Mouse (Mus musculus) neural tube, embryonic 15.5 days (tissue): ENCODE measurements around the gene Lmbr1l. TPM values are rescaled to one million over a fixed set of nuclear protein-coding genes. Genes with fewer than 3 reads are reported as not detected.
A peak's percentile ranks its signal among the peaks of the same experiment; 100 is the strongest.
"Not testable (repeated sequence)": the region's sequence is repeated elsewhere in the genome, so short reads cannot be mapped to it uniquely, and the experiment has no call there.

Experiments
- ATAC-seq: fragments of 200-750 bp; cut with Nextera tagmentation; 2 replicates; pipeline ENCODE4 v1.8.0; 2017; ENCODE audit warnings: mild to moderate bottlenecking, moderate TSS enrichment, moderate library complexity; ENCODE audit not compliant: low FRiP score
- H3K27ac ChIP-seq: fragments of 300-500 bp; sonication (generic); replicated peaks from 2 replicates; pipeline ENCODE4 v1.5.1; 2015; ENCODE audit warnings: mild to moderate bottlenecking, inconsistent platforms
- H3K27me3 ChIP-seq: fragments of 300-500 bp; sonication (generic); replicated peaks from 2 replicates; pipeline ENCODE4 v1.6.1; 2015; ENCODE audit warnings: inconsistent platforms
- H3K36me3 ChIP-seq: fragments of 300-500 bp; sonication (generic); 2 replicates; pipeline ENCODE4 v1.6.1; 2015; ENCODE audit warnings: inconsistent platforms
- H3K4me1 ChIP-seq: fragments of 300-500 bp; sonication (generic); 2 replicates; pipeline ENCODE4 v1.6.1; 2015; ENCODE audit warnings: inconsistent platforms
- H3K4me2 ChIP-seq: fragments of 300-500 bp; sonication (generic); 2 replicates; pipeline ENCODE4 v1.6.1; 2015; ENCODE audit warnings: inconsistent platforms, mild to moderate bottlenecking, moderate library complexity
- H3K4me3 ChIP-seq: fragments of 300-500 bp; sonication (generic); replicated peaks from 2 replicates; pipeline ENCODE4 v1.5.1; 2015; ENCODE audit warnings: mild to moderate bottlenecking, inconsistent platforms
- H3K9ac ChIP-seq: fragments of 300-500 bp; sonication (generic); replicated peaks from 2 replicates; pipeline ENCODE4 v1.6.1; 2015; ENCODE audit warnings: mild to moderate bottlenecking, inconsistent platforms
- H3K9me3 ChIP-seq: fragments of 300-500 bp; sonication (generic); replicated peaks from 2 replicates; pipeline ENCODE4 v1.6.1; 2016; ENCODE audit warnings: inconsistent platforms
- WGBS: fragments of 180-500 bp; shearing (Covaris S2); methylation state at CpG from one replicate; pipeline ENCODE4 v1.1.7; 2015; ENCODE audit warnings: mixed read lengths; 5-methylcytosine and 5-hydroxymethylcytosine counted together
- polyA plus RNA-seq: library from polyadenylated mRNA; unstranded; fragments of >200 nt; fragmentation: Nextera tagmentation; extraction: Ambion mirVana; gene quantifications from 2 replicates; pipeline ENCODE4 v1.2.1, GENCODE M21; 2015

The Lmbr1l gene
- polyA plus RNA-seq, 1 experiment from 2014 or later, result 28.6 TPM

- not testable (repeated sequence) for H3K36me3 ChIP-seq, ATAC-seq, H3K9me3 ChIP-seq, H3K27me3 ChIP-seq
- Histone ChIP-seq H3K9ac (peak overlapping the region; percentile 90), H3K4me3 (peak overlapping the region; percentile 72), H3K4me1 (peaks cover 36% of the 10 kb centered on the region), H3K4me2 (peak overlapping the region; percentile 66), H3K27ac (peak overlapping the region; percentile 99)
- 18% methylated on average over 8 of the region's 9 CpGs for WGBS
These were observed 15.1 kb upstream of the Lmbr1l start for GRCm38 (mm10) chr15:98933004-98933671.

GRCm38 (mm10) chr15:98930998-98931397 lies 13.0 kb upstream of the Lmbr1l start:
- ATAC-seq, result no peak
- Histone ChIP-seq H3K4me1 (peaks cover 35% of the 10 kb centered on the region), H3K36me3 (peaks cover 3% of the 10 kb centered on the region; the same call in 1 of the 2 replicates), H3K9me3 (no peaks in the 10 kb centered on the region), H3K4me3 (no peak overlapping the region), H3K27ac (no peak overlapping the region), H3K27me3 (no peaks in the 10 kb centered on the region), H3K4me2 (peak overlapping the region; percentile 25), H3K9ac (peak overlapping the region; percentile 26; the same call in 1 of the 2 replicates)
- 57% methylated on average over 3 of the region's 3 CpGs for WGBS

- no peak for ATAC-seq
- Histone ChIP-seq H3K9ac (no peak overlapping the region), H3K9me3 (no peaks in the 10 kb centered on the region), H3K27me3 (no peaks in the 10 kb centered on the region), H3K4me1 (peaks cover 27% of the 10 kb centered on the region), H3K4me2 (no peak overlapping the region), H3K36me3 (peaks cover 3% of the 10 kb centered on the region; the same call in 1 of the 2 replicates), H3K27ac (no peak overlapping the region), H3K4me3 (no peak overlapping the region)
- 56% methylated on average over 8 of the region's 8 CpGs for WGBS
These were observed 12.1 kb upstream of the Lmbr1l start for GRCm38 (mm10) chr15:98930017-98930734.

- peaks cover 25% of the 10 kb centered on the region for H3K4me1 ChIP-seq
- no peaks in the 10 kb centered on the region for H3K27me3 ChIP-seq
- peak overlapping the region; percentile 22; the same call in 1 of the 2 replicates for H3K4me2 ChIP-seq
- H3K36me3 ChIP-seq, result peaks cover 3% of the 10 kb centered on the region; the same call in 1 of the 2 replicates
- no peaks in the 10 kb centered on the region for H3K9me3 ChIP-seq
- no peak overlapping the region for H3K27ac ChIP-seq
- H3K9ac ChIP-seq, result peak overlapping the region; percentile 31; the same call in 1 of the 2 replicates
- H3K4me3 ChIP-seq, result no peak overlapping the region
- ATAC-seq, result peak; percentile 54
- 17% methylated on average over 13 of the region's 13 CpGs for WGBS
These were observed 10.7 kb upstream of the Lmbr1l start for GRCm38 (mm10) chr15:98928598-98929240.

- Histone ChIP-seq H3K4me3 (no peak overlapping the region), H3K4me1 (peaks cover 21% of the 10 kb centered on the region), H3K9ac (no peak overlapping the region), H3K27ac (no peak overlapping the region), H3K27me3 (no peaks in the 10 kb centered on the region), H3K36me3 (peaks cover 3% of the 10 kb centered on the region; the same call in 1 of the 2 replicates), H3K9me3 (no peaks in the 10 kb centered on the region), H3K4me2 (no peak overlapping the region)
- ATAC-seq, result no peak
- WGBS, result 80% methylated on average over 5 of the region's 5 CpGs
These were observed 9.5 kb upstream of the Lmbr1l start for GRCm38 (mm10) chr15:98927566-98927965.

GRCm38 (mm10) chr15:98924682-98925081 lies 6.7 kb upstream of the Lmbr1l start:
- no peak overlapping the region for H3K9ac ChIP-seq
- peaks cover 9% of the 10 kb centered on the region for H3K4me1 ChIP-seq
- H3K27ac ChIP-seq, result no peak overlapping the region
- H3K9me3 ChIP-seq, result no peaks in the 10 kb centered on the region
- H3K36me3 ChIP-seq, result no peaks in the 10 kb centered on the region
- H3K4me3 ChIP-seq, result no peak overlapping the region
- no peak for ATAC-seq
- WGBS, result 84% methylated on average over 3 of the region's 3 CpGs
- no peak overlapping the region for H3K4me2 ChIP-seq
- no peaks in the 10 kb centered on the region for H3K27me3 ChIP-seq

- H3K4me1 ChIP-seq, result peaks cover 6% of the 10 kb centered on the region
- no peak overlapping the region for H3K9ac ChIP-seq
- 85% methylated on average over 2 of the region's 2 CpGs for WGBS
- no peaks in the 10 kb centered on the region for H3K9me3 ChIP-seq
- no peaks in the 10 kb centered on the region for H3K36me3 ChIP-seq
- no peaks in the 10 kb centered on the region for H3K27me3 ChIP-seq
- H3K4me3 ChIP-seq, result no peak overlapping the region
- H3K4me2 ChIP-seq, result no peak overlapping the region
- no peak overlapping the region for H3K27ac ChIP-seq
- ATAC-seq, result no peak
These were observed 5.1 kb upstream of the Lmbr1l start for GRCm38 (mm10) chr15:98923031-98923537.

GRCm38 (mm10) chr15:98922581-98922980 lies 4.5 kb upstream of the Lmbr1l start:
- Histone ChIP-seq H3K4me2 (no peak overlapping the region), H3K4me3 (no peak overlapping the region), H3K9me3 (no peaks in the 10 kb centered on the region), H3K9ac (no peak overlapping the region), H3K27ac (no peak overlapping the region), H3K27me3 (no peaks in the 10 kb centered on the region), H3K36me3 (no peaks in the 10 kb centered on the region), H3K4me1 (peaks cover 6% of the 10 kb centered on the region)
- WGBS, result 60% methylated on average over 3 of the region's 3 CpGs
- no peak for ATAC-seq

- Histone ChIP-seq H3K4me3 (no peak overlapping the region), H3K9me3 (no peaks in the 10 kb centered on the region), H3K27ac (no peak overlapping the region), H3K4me2 (no peak overlapping the region), H3K9ac (no peak overlapping the region), H3K4me1 (peaks cover 12% of the 10 kb centered on the region), H3K27me3 (no peaks in the 10 kb centered on the region), H3K36me3 (no peaks in the 10 kb centered on the region)
- ATAC-seq, result no peak
- WGBS, result 92% methylated on average over 5 of the region's 5 CpGs
These were observed 3.5 kb upstream of the Lmbr1l start for GRCm38 (mm10) chr15:98921510-98921909.

- peak overlapping the region; percentile 81 for H3K4me2 ChIP-seq
- H3K9ac ChIP-seq, result peak overlapping the region; percentile 49
- 29% methylated on average over 8 of the region's 8 CpGs for WGBS
- H3K9me3 ChIP-seq, H3K27me3 ChIP-seq, H3K36me3 ChIP-seq, ATAC-seq: not testable (repeated sequence)
- H3K27ac ChIP-seq, result peak overlapping the region; percentile 97
- peaks cover 30% of the 10 kb centered on the region for H3K4me1 ChIP-seq
- H3K4me3 ChIP-seq, result peak overlapping the region; percentile 90
These were observed 466 bp upstream of the Lmbr1l start for GRCm38 (mm10) chr15:98918499-98918895.

- no peaks in the 10 kb centered on the region for H3K27me3 ChIP-seq
- H3K4me2 ChIP-seq, result peak overlapping the region; percentile 81
- peak overlapping the region; percentile 90 for H3K4me3 ChIP-seq
- ATAC-seq, result 0 out of 2 replicates have a peak, but pooled peaks have one; percentile 1
- H3K27ac ChIP-seq, result peak overlapping the region; percentile 97
- peaks cover 30% of the 10 kb centered on the region for H3K4me1 ChIP-seq
- H3K9ac ChIP-seq, result peak overlapping the region; percentile 83
- WGBS, result 1% methylated on average over 14 of the region's 14 CpGs
- H3K36me3 ChIP-seq, result peaks cover 12% of the 10 kb centered on the region
- H3K9me3 ChIP-seq, result no peaks in the 10 kb centered on the region
These were observed 940 bp downstream of the Lmbr1l start for GRCm38 (mm10) chr15:98917091-98917490.
